Mouse (Mus musculus) liver, embryonic 18 days (tissue): ENCODE results near the gene Bicd2. TPM values are rescaled to one million over a fixed set of nuclear protein-coding genes. Genes with fewer than 3 reads are reported as not detected.

Experiments used
- polyA plus RNA-seq: library from polyadenylated mRNA; depleted of rRNA; stranded (reverse); fragments of >200 nt; gene quantifications from 2 replicates; pipeline ENCODE4 v1.2.3, GENCODE M21; 2012; rRNA removed

Bicd2 gene
- 5.8 and 6.3 TPM in 2 replicates for polyA plus RNA-seq

GRCm38 (mm10) chr13:49341012-49341830 lies at the start of gene Bicd2:
Bicd2 (plus strand) TSS chr13:49341585.

GRCm38 (mm10) chr13:49320040-49320439 lies 21.3 kb upstream of the Bicd2 start, which contains the start of gene Fgd3:
Fgd3 (minus strand) TSS chr13:49320311.

DNA sequence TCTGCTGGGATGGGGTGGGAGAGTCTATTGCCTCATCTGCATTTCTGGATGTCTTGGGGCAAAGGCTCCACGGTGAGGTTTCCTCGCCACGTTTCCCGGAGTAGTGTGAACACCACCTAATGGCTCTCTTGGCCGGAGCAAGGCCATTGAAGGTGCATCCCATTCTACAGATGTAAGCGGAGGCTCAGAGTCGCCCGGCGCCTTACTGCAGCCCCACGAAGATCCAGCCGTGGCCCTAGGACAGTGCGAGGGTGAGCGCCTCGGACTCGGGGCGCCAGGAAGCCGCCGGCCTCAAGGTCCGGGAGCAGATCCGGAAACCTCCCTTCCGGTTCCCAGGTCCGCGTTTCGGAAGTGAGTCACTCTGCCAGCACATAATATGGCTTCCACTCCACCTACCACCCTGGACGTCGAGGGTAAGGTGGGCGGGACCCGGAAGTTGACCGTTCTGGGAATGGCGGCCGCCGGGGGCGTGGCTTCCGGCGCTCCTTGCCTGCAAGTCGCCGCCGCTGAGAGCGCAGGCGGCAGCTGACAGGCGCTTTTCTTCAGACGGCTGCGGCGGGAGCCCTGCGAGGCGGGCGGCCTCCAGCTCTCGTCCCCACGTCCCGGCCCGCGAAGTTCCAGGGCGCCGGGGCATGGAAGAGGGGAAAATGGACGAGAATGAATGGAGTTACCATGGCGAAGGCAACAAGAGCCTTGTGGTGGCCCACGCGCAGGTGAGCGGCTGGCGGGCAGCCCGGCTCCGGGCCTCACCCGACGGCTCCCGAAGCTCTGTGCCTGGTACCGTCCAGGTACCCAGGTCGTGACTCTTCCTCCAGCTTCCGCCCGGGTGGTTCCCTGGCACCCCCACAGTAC lies 79.6 kb downstream of the Bicd2 start, which contains the start of gene Ippk:
Ippk (plus strand) TSS at position 496 of the 852 bp plus-strand sequence.

Other genes starting within 250 kb of the Bicd2 start
- 0.22 and 0.30 TPM in 2 replicates for gene Wnk2, start 193.6 kb upstream of the Bicd2 start, polyA plus RNA-seq
- gene Ninj1, start 154.1 kb upstream of the Bicd2 start, polyA plus RNA-seq: 84.2 and 87.1 TPM in 2 replicates
- 18.8 and 20.4 TPM in 2 replicates for gene Card19, start 125.5 kb upstream of the Bicd2 start, polyA plus RNA-seq
- 2.6 and 2.8 TPM in 2 replicates for gene Susd3, start 92.9 kb upstream of the Bicd2 start, polyA plus RNA-seq
- 1.7 and 2.0 TPM in 2 replicates for gene Fgd3, start 21.3 kb upstream of the Bicd2 start, polyA plus RNA-seq
- gene Ippk, start 79.7 kb downstream of the Bicd2 start, polyA plus RNA-seq: 3.6 and 3.7 TPM in 2 replicates
- 0.06 and 0.07 TPM in 2 replicates for gene Tes3-ps, start 151.7 kb downstream of the Bicd2 start, polyA plus RNA-seq
- gene Ecm2, start 163.2 kb downstream of the Bicd2 start, polyA plus RNA-seq: 0.48 and 0.49 TPM in 2 replicates
- 0.50 and 0.90 TPM in 2 replicates for gene Aspn, start 202.9 kb downstream of the Bicd2 start, polyA plus RNA-seq
- gene Omd, start 240.9 kb downstream of the Bicd2 start, polyA plus RNA-seq: 0.02 TPM in 2 replicates